Mouse (Mus musculus): ENCODE data around the gene Tsacc. TPM values are rescaled to one million over a fixed set of nuclear protein-coding genes. Genes with fewer than 3 reads are reported as not detected.

The Tsacc gene
- total RNA-seq, 1 experiment from 2014 or later = 11.3 TPM

DNA sequence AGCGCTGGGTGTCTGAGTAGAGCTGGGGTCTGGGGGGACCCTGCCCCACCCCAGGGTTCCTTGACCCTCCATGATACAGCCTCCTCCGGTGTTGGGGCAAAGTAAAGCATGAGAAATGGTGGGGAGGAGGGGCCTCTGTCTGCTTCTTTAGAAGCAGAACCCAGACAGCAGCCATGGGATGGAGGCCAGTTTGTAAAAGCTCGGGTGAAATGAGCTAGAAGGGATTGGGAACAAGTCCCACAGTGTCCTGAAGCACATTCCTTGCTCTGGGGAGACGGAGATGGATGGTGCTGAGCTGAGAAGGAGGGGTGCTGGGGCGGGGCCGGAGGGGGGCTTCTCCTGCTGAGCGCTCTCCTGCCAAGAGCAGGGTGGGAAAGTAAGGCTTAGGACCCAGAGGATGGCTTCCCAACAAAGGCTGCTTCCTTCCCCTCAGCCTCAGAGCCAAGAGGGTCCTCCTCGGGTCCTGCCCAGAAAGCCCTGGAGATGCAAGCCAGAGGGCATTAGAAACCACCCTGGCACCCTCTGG lies 57.9 kb downstream of the Tsacc start:
- DNase-seq = no peak

DNA sequence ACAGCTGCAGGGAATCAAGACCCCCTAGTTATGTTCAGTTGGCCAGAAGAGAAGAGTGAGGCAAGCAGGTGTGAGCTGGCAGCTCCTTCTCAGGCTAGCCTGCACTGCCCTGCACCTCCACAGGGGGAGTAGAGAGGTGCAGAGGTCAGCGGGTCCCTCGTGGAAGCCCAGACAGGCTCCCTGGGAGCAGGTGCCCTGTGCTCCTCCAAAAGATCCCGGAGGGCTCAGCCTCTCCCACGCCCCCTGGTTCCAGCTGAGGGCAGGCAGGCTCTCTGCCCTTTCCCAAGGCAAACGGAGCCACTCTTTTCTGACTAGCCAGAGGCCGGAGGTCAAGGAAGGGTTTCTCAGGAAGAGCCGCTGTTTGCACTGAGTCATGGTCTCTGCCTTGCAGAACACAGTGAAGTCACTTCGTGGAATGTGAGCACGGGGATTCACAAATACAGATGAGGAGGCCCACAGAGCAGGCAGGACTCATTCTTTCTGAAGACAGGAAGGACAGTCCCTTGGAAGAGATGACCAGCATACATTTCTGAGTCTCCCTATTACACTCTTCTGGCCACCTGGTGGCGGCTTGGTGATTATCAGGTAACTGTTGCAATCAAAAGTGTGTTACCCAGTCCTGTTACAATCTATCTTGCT lies 59.1 kb downstream of the Tsacc start:
- no peak for DNase-seq

DNA sequence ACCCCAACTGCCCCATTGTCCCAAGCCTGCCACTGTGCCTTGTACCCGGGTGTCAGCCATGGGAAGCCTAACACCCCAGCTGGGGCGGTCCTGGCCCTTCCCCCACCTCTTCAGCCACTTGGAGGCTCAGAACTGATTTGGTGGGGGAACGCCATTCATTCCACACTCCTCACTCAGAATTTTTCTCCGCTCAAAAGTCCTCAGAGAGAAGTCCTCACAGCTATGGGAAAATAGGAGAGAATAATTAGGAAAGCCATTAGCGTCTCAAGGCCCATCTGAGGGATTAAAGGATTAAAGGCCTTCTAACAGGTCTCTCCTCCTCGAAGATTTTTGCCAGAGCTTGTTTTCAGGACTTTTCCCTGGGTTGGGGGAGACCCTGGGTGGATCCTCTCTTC lies 59.6 kb downstream of the Tsacc start:
- no peak for DNase-seq

DNA sequence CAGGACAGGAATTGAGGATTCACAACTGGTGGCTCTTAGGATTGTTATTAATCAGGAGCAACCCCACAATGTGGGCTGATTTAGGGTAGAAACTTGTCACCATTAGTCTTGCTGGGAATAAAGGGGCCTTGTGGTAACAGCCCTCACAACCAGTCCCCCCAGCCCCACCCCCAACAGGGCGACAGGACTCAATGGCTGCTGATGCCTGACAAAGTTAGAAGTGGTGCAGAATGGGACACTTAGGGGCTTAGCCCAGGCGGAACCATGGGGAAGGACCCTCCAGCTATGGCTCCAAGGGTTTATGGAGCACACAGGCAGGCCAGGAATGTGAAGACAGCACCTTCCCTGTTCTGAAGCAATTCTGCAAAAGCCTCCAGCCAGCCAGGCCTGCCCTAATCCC lies 61.2 kb downstream of the Tsacc start:
- DNase-seq = no peak

DNA sequence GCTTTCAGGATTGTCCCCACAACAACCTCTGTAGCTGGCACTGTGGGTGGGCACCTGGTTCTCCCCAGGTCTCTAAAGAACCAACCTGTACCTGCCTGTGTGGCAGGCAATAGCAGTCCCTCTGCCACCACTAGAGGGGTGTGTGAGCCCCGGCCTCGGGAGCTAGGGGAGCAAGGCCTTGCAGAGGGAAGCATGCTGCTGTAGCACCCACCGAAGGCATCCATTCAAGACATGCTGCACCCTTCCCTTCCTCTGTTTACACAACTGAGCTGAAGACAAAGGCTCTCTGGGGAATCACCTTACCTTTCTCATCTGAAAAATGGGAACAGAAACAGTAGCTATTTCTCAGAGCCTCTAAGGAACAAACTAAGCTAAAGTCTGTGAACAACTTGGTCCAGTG lies 61.6 kb downstream of the Tsacc start:
- DNase-seq = no peak

DNA sequence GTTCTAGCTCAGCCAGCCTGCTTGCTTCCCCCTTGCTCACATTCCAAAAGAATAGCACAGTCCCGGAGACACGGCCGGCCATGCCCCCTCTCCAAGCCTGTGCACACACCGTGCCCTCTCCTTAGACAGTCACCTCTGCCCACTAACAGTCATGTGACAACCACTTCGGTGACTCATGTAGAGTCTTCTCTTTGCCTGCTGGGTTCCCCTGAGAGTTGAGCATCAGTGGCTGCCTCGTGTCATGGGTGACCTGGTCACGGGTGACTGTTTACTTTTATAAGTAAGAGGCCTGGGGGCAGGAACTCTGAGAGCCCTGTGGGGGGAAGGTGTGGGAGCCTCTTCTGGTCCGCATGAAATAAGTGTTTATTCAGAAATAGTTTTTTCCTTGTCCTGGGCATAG lies 62.8 kb downstream of the Tsacc start:
- no peak for DNase-seq

DNA sequence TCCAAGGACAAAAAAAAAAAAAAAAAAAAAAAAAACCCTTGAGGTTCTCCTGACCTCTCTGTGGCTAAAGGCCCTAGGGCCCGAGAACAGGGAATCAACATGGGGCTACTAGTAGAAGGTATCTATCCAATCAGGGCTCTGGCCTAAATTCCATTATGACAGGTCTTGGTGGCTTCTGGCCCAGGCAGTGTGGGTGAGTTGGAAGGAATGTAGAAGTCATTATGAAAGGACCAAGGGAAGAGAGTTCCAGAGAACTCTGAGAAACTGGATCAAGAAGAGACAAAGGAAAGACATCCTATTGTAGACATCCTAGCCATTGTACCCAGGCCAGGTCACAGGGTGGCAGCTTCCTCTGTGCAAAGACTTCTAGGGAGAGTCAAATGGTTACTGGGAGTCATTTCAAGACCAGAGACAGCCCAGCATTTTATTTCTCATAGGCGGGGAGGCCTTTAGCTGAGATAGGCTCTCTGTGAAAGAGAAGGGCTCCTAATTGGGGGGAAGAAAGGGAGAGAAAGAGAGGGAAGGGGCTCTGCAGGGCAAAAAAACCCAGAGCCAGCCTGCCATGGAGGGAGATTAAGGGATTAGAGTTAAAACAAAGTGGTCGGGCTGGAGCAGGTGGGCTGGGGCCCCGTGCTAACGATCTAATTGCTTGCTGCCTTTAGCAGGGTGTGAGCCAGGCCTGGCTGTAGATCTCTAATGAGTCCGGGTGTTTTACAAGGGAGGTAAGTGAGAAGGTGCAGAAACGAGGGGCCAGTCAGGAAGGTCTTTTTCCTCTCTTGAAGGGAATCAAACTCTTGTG lies 63.7 kb downstream of the Tsacc start:
- no peak for DNase-seq

Other genes starting within 250 kb of the Tsacc start
- 126 and 140 TPM in 2 replicates for gene Naxe, start 238.5 kb downstream of the Tsacc start, total RNA-seq (2021)
- not detected in 2 replicates for gene Ttc24, start 218.7 kb downstream of the Tsacc start, total RNA-seq (2021)
- gene Iqgap3, start 215.0 kb downstream of the Tsacc start, total RNA-seq (2021) = 4.5 and 5.9 TPM in 2 replicates
- gene Mef2d, start 154.6 kb downstream of the Tsacc start, total RNA-seq (2021) = 104 TPM in 2 replicates
- gene Rhbg, start 42.3 kb downstream of the Tsacc start, total RNA-seq (2021) = 4.0 and 4.4 TPM in 2 replicates
- 1.6 and 2.5 TPM in 2 replicates for gene Gm38392, start 9.8 kb downstream of the Tsacc start, total RNA-seq (2021)
- gene Cct3, start 117 bp upstream of the Tsacc start, total RNA-seq (2021) = 277 and 284 TPM in 2 replicates
- gene Glmp, start 28.0 kb upstream of the Tsacc start, total RNA-seq (2021) = 183 and 214 TPM in 2 replicates
- gene Tmem79, start 39.1 kb upstream of the Tsacc start, total RNA-seq (2021) = 6.6 and 7.8 TPM in 2 replicates
- 55.3 and 59.1 TPM in 2 replicates for gene Smg5, start 39.3 kb upstream of the Tsacc start, total RNA-seq (2021)
- 1.6 and 1.9 TPM in 2 replicates for gene Paqr6, start 67.6 kb upstream of the Tsacc start, total RNA-seq (2021)
- gene Bglap3, start 75.7 kb upstream of the Tsacc start, total RNA-seq (2021) = 0.79 and 2.3 TPM in 2 replicates
- gene Bglap2, start 81.7 kb upstream of the Tsacc start, total RNA-seq (2021) = 1.0 TPM in 1 of 2 replicates, not detected in the other
- 4.3 TPM in 1 of 2 replicates, not detected in the other for gene Bglap, start 87.5 kb upstream of the Tsacc start, total RNA-seq (2021)
- 34.9 and 41.2 TPM in 2 replicates for gene Pmf1, start 113.3 kb upstream of the Tsacc start, total RNA-seq (2021)
- gene Slc25a44, start 128.1 kb upstream of the Tsacc start, total RNA-seq (2021) = 42.9 and 45.9 TPM in 2 replicates
- 6.0 and 6.2 TPM in 2 replicates for gene Sema4a, start 164.2 kb upstream of the Tsacc start, total RNA-seq (2021)
- 90.6 and 91.1 TPM in 2 replicates for gene Lmna, start 213.0 kb upstream of the Tsacc start, total RNA-seq (2021)
- gene Mex3a, start 235.4 kb upstream of the Tsacc start, total RNA-seq (2021) = 3.3 and 3.5 TPM in 2 replicates

Data from adrenal gland, postnatal 25 days (tissue).